8 mouse cellular contexts compared by ENCODE assay signal in the genomic region with DNA sequence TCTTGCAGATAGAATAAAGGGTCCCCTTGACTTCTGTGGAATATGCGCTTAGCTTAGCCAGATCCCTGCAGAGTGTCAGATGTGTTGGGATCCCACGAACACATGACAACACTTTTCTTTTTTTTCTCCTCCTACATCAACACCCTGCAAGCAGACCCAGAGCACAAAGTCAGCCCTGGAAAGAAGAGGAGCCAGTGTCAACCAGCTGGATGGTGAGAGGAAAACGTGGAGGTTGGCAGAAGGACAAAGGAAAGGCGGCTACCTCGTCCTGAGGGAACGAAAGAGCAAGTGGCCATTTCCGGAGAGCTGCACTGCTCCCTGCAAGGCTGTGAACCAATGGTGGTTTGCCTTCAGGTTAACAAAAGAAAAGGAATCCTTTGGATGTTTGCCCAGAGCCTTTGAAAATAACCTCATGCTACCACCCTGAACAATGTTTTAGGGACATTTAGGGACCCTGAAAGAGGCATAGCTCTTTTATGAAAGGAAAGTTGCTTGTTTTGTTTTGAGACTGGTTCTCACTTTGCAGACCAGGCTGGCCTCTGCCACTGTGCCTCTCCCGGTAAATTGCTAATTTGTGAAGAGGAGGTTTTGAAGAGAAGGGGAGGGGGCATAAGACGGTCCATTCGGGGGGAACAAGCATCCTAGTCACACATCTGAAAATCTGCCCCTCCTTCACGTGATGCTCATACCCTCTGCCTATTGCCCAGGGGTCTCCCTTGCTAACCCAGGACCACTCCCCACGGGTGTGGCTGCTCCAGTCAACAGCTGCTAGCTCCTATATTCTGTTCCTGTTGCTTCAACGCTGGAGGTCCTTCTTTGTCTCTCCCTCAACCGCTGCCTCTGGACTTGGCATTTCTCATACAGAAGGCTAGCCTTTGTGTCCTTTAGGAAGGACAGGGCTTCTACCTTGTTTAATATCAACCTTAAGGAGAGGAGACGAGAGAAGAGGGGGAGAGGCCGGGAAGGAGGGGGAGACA. TPM values are rescaled to one million over a fixed set of nuclear protein-coding genes. Genes with fewer than 3 reads are reported as not detected.
DNase-seq lines count a peak whose midpoint lies in the region; ATAC-seq lines count a peak whose summit lies in the region.

No protein-coding gene starts in this region.

- ATAC-seq in megakaryocyte, adult 5-6 weeks (ENCODE audit: poor library complexity, severe bottlenecking): no peak
- ATAC-seq in heart, embryonic 15.5 days (replicated peaks; ENCODE audit: insufficient number of reproducible peaks, insufficient read depth, low FRiP score, low read depth): no peak; the same call in 1 of the 2 replicates
- no peak for ATAC-seq in limb, embryonic 11.5 days (ENCODE audit: insufficient number of reproducible peaks, low FRiP score, low TSS enrichment, low read depth)
- peak; percentile 43 for ATAC-seq in neural tube, embryonic 12.5 days (ENCODE audit: low FRiP score, low read depth)

- H3K9me3 ChIP-seq in megakaryocyte, embryonic 14.5 days: no peaks in the 10 kb centered on the region
- no peaks in the 10 kb centered on the region for H3K9me3 ChIP-seq in heart, embryonic 15.5 days (replicated peaks)
- H3K9me3 ChIP-seq in limb, embryonic 11.5 days (ENCODE audit: control insufficient read depth, low read length): no peaks in the 10 kb centered on the region
- H3K9me3 ChIP-seq in neural tube, embryonic 12.5 days: no peaks in the 10 kb centered on the region

- peak overlapping the region; percentile 64 for H3K4me2 ChIP-seq in heart, embryonic 15.5 days
- no peak overlapping the region for H3K4me2 ChIP-seq in limb, embryonic 11.5 days (ENCODE audit: low read depth, severe bottlenecking)
- peak overlapping the region; percentile 61 for H3K4me2 ChIP-seq in neural tube, embryonic 12.5 days (replicated peaks)

- peak overlapping the region; percentile 23 for H3K4me3 ChIP-seq in megakaryocyte, embryonic 14.5 days (replicated peaks)
- peak overlapping the region; percentile 45 for H3K4me3 ChIP-seq in heart, embryonic 15.5 days
- H3K4me3 ChIP-seq in limb, embryonic 11.5 days (ENCODE audit: low read depth, low read length): no peak overlapping the region
- no peak overlapping the region; the same call in 1 of the 2 replicates for H3K4me3 ChIP-seq in neural tube, embryonic 12.5 days

- 12% methylated on average over 16 of the region's 16 CpGs for WGBS in heart, embryonic 15.5 days
- WGBS in limb, embryonic 11.5 days: 21% methylated on average over 16 of the region's 16 CpGs
- 10% methylated on average over 16 of the region's 16 CpGs for WGBS in neural tube, embryonic 12.5 days

- no peaks in the 10 kb centered on the region for H3K36me3 ChIP-seq in megakaryocyte, embryonic 14.5 days (replicated peaks; ENCODE audit: low read length)
- H3K36me3 ChIP-seq in heart, embryonic 15.5 days: no peaks in the 10 kb centered on the region
- no peaks in the 10 kb centered on the region for H3K36me3 ChIP-seq in limb, embryonic 11.5 days (ENCODE audit: control insufficient read depth, insufficient read depth, low read length)
- H3K36me3 ChIP-seq in neural tube, embryonic 12.5 days: no peaks in the 10 kb centered on the region

- peaks cover 46% of the 10 kb centered on the region for H3K4me1 ChIP-seq in megakaryocyte, embryonic 14.5 days
- H3K4me1 ChIP-seq in heart, embryonic 15.5 days (replicated peaks): peaks cover 43% of the 10 kb centered on the region
- H3K4me1 ChIP-seq in limb, embryonic 11.5 days (ENCODE audit: control insufficient read depth, insufficient read depth, low read length): 0 out of 2 replicates have a peak, but pooled peaks cover 6% of the 10 kb centered on the region
- peaks cover 32% of the 10 kb centered on the region for H3K4me1 ChIP-seq in neural tube, embryonic 12.5 days

- peak; percentile 47 for DNase-seq in embryo, embryonic 10 days (ENCODE audit: low spot score)
- peak; percentile 47 for DNase-seq in limb, embryonic 11.5 days (ENCODE audit: low spot score)
- no peak for DNase-seq in spleen, postnatal 14 days (ENCODE audit: low spot score in 2 of 2)
- DNase-seq in layer of hippocampus, adult 9-10 months (ENCODE audit: low spot score): no peak

- peak overlapping the region; percentile 38 for H3K9ac ChIP-seq in heart, embryonic 15.5 days
- no peak overlapping the region; the same call in 1 of the 2 replicates for H3K9ac ChIP-seq in limb, embryonic 11.5 days (ENCODE audit: low read length)
- peak overlapping the region; percentile 52 for H3K9ac ChIP-seq in neural tube, embryonic 12.5 days

- H3K27ac ChIP-seq in heart, embryonic 15.5 days: peak overlapping the region; percentile 68
- no peak overlapping the region for H3K27ac ChIP-seq in limb, embryonic 11.5 days (replicated peaks; ENCODE audit: low read depth, low read length)
- peak overlapping the region; percentile 59; the same call in 1 of the 2 replicates for H3K27ac ChIP-seq in neural tube, embryonic 12.5 days

- peaks cover 6% of the 10 kb centered on the region for H3K27me3 ChIP-seq in megakaryocyte, embryonic 14.5 days (replicated peaks)
- H3K27me3 ChIP-seq in heart, embryonic 15.5 days: no peaks in the 10 kb centered on the region
- no peaks in the 10 kb centered on the region for H3K27me3 ChIP-seq in limb, embryonic 11.5 days (ENCODE audit: control insufficient read depth, insufficient read depth, low read length)
- H3K27me3 ChIP-seq in neural tube, embryonic 12.5 days (replicated peaks): no peaks in the 10 kb centered on the region

RNA-seq across cellular contexts. Expression of a gene that starts 29.2 kb away (rescaled TPM):
- 34.3 and 102 TPM in 2 replicates for polyA plus RNA-seq in megakaryocyte, embryonic 14.5 days (2012; ENCODE audit: insufficient read depth, low replicate concordance)
- 35.2 and 58.3 TPM in 2 replicates for total RNA-seq in megakaryocyte, adult 5-6 weeks (2015)
- total RNA-seq in megakaryocyte, adult 5-6 weeks (2017): 11.5 TPM in 2 replicates
- polyA plus RNA-seq in heart, embryonic 15.5 days (2015; fragmentation: Nextera tagmentation; extraction: Ambion mirVana): 64.7 and 134 TPM in 2 replicates
- polyA plus RNA-seq in limb, embryonic 11.5 days (2014; fragmentation: Nextera tagmentation; extraction: Ambion mirVana): 57.2 and 59.2 TPM in 2 replicates
- 72.5 and 78.5 TPM in 2 replicates for polyA plus RNA-seq in neural tube, embryonic 12.5 days (2016; fragmentation: Nextera tagmentation; extraction: Ambion mirVana)

Comparison
In these comparisons a context has a peak if more than half of its experiments do, and no peak if none do; other contexts are left out.
1. H3K4me3 ChIP-seq: peak in megakaryocyte, embryonic 14.5 days (single experiment) and heart, embryonic 15.5 days (single experiment); none in limb, embryonic 11.5 days (single experiment) and neural tube, embryonic 12.5 days (single experiment).
2. DNase-seq: peak in embryo, embryonic 10 days (single experiment) and limb, embryonic 11.5 days (single experiment); none in spleen, postnatal 14 days (0 of 2) and layer of hippocampus, adult 9-10 months (single experiment).